Mouse (Mus musculus) spleen, postnatal 10 days (tissue): ENCODE results near the gene Sulf2.
"Not testable (repeated sequence)": the region's sequence is repeated elsewhere in the genome, so short reads cannot be mapped to it uniquely, and the experiment has no call there.

Source experiments
- DNase-seq, 2 experiments: peaks; one replicate each; pipeline ENCODE4 v3.0.0; 2021 to 2022; ENCODE audit warnings: low spot score in 2 of 2

Sulf2 gene

GRCm38 (mm10) chr2:166155454-166155815 lies at the start of gene Sulf2:
Gene Sulf2, minus strand, starts transcription at chr2:166155663.
- DNase-seq, result peak; percentile 8 to 41

GRCm38 (mm10) chr2:166204174-166204573 lies 48.7 kb upstream of the Sulf2 start:
- no peak for DNase-seq

DNA sequence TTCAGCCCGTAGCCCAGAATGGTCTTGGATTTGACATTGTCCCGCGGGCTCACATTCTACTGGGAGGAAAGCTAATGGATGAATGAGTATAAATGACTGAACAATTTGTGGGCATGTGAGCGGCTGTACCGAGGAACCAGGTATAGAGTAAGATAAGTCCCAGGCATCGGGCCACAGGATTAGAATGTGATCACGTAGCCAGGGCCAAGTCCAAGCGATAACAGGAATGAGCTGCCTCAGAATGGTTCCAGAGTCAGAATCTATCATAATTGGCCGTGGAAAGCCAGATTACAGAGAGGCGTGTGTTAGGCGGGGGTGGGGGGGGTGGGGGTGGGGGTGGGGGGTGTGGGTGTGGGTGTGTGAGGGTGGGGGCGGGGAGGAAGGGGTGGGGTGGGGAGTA lies 48.2 kb upstream of the Sulf2 start:
- DNase-seq, result no peak

- no peak for DNase-seq
Measured at GRCm38 (mm10) chr2:166197964-166198363, 42.5 kb upstream of the Sulf2 start.

- DNase-seq, result no peak
Measured at GRCm38 (mm10) chr2:166197064-166197463, 41.6 kb upstream of the Sulf2 start.

GRCm38 (mm10) chr2:166196080-166196786 lies 40.8 kb upstream of the Sulf2 start:
- no peak for DNase-seq

GRCm38 (mm10) chr2:166195041-166195440 lies 39.6 kb upstream of the Sulf2 start:
- no peak for DNase-seq

GRCm38 (mm10) chr2:166194112-166194758 lies 38.8 kb upstream of the Sulf2 start:
- no peak for DNase-seq

GRCm38 (mm10) chr2:166193509-166193908 lies 38.0 kb upstream of the Sulf2 start:
- DNase-seq, result no peak

GRCm38 (mm10) chr2:166190816-166191215 lies 35.4 kb upstream of the Sulf2 start:
- no peak for DNase-seq

- DNase-seq, result no peak
Measured at GRCm38 (mm10) chr2:166189191-166189590, 33.7 kb upstream of the Sulf2 start.

DNA sequence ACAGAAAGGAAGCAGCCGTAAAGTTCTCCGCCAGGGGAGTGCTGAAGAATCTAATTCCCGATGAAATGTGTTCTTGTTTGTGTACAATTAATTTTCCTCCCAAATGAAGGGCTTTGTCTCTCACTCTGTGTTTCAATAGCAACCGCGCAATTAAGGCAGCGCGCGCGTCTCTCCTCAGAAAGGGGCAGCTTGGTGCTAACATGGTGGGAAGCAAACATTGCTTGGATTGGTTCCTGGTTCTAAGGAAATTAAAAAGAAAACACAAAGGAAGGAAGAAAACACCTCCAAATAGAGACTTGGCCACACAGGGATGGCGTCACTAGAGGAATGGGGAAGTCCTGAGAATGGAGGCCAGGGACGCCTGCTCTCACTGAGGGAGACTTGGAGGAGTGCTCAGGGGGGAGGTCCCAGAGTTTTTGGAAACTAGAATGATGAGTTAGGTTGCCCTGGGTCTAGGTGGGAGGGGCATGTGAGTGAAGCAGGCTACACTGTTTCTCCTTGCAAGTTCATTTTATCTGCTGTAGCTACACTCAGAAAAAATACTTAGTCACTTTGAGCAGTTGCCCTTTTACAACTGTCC lies 32.5 kb upstream of the Sulf2 start:
- DNase-seq, result not testable (repeated sequence)

DNA sequence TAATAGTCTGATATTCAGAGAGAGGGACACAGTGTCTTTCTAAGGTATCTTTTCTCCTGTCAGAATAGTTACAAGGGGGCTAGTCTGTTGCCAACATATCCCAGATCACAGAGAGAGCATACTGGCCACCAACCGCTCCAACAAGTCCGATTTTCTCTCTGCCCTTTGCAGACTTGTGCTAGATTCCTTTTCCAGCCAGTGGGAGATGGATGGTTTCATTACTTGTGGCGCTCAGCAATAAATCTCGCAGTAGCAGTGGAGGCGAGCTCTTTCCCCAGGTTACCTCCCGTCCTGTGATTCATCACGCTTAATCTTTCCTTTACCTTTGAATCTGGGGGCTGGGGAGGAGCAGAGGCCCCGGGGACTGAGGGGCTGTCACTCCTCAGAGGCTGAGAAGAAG lies 31.9 kb upstream of the Sulf2 start:
- DNase-seq, result not testable (repeated sequence)

DNA sequence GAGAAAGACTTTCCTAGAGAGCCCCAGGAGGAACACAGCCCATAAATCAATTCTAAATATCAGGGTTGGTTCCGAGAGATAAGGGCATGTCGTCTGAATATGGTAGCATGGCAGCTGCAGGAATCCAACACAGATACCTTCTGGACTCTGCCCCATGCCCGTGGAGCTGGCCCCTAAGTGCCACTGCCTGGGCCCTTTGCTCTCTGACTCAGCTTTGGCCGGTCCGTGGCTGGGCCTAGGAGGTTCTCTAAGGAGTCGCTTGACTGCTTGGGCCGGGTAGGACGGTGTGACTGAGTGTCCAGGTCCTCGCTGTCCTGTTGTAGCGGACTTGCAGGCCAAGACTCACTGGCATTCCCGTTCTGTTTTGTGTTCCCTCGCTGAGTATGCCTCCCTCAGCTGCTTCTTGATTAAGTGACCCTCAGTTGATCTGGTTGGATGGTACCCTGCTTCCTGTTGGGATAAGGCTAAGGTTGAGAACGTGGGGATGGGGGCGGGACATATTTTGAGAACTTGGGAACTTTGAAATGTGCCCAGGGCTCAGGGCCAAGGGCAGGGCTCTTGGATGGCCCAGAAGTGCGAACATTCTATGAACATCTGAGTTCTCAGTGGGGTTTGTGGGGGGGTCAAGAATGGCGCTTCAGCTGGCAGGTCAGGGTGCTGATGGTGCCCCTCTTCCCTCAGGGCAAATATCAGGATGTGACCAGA lies 30.9 kb upstream of the Sulf2 start:
- DNase-seq, result no peak

DNA sequence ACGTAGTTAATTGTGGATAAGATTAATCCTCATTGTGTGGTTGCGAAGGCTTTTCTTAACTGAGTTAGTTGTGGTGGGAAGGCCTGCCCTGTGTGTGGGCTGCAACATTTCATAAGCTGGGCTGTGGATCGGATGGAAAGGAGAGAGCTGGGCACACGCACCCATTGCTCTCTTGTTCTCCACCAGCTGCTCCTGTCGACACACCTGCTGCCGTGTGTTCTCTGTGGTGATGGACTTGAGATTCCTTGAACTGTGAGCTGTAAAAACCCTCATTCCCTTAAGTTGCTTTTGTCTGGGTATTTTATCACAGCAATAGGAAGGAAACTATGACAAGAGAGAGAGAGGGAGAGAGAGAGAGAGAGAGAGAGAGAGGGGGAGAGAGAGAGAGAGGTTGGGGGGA lies 30.3 kb upstream of the Sulf2 start:
- DNase-seq, result no peak

- peak in 1 of 2 experiments; percentile 19 for DNase-seq
Measured at GRCm38 (mm10) chr2:166184417-166184816, 29.0 kb upstream of the Sulf2 start.

GRCm38 (mm10) chr2:166182009-166182685 lies 26.7 kb upstream of the Sulf2 start:
- DNase-seq, result no peak

DNA sequence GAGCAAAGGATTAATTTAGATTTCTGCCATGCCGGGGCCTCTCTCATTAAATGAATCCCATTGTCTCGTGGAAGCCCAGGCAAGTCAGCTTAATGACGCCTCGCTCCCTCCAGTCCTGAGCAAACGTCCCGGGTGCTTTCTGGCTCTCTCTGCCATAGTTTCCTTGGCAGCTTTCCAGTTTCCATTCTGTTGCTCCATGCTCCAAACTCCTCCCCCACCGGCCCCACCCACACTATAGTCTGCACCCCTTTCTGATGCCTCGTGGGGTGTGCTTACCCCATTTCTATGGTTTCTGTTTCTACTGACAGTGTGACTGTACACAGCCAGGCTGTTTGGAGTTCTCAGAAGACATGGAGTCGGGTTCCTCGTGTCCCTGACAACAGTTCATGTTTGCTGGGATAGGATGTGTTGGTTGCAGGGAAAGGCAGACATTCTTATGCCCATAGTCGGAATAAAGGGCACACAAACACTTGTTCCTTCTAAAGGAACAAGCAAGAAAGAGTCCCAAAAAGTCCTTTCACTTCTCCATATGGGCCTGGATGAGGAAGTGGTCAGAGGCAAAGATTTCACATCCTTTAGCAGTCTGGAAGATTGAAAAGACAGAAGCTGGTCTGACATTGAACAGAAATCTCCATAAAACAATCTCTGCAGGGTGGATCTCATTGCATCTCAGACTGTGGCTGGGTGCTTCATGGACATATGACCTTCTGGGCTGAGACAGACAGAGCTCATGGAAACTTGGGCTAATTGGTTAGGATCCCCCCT lies 25.5 kb upstream of the Sulf2 start:
- peak in 1 of 2 experiments; percentile 35 for DNase-seq

DNA sequence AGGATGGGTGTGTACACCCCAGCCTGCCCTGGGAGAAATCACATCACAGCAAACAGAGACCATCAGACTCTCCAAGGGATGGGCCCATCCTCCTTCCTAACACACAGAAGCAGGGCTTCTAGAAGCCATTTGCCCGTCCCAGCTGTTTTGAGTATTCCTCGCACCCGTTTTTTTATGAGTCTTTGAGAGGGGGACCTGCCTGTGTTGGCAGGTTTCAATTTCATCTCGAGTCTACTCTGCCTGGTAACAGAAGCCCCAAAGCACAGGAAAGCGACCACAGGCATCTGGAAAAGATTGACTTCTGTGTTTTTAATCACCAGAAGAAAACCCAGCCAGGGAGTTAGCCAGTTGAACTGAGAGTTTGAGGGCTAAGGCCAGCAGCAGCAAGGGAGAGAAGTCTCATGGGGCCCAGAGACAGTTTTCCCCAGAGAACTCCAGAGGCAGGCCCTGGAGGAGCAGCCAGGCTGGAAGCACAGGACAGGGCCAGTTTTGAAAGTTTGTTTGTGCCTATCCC lies 24.7 kb upstream of the Sulf2 start:
- no peak for DNase-seq

GRCm38 (mm10) chr2:166179457-166180101 lies 24.1 kb upstream of the Sulf2 start:
- no peak for DNase-seq
